Comparison of ENCODE assay signal across 8 mouse cellular contexts in genomic region chr12:9574244-9574871, GRCm38 (mm10). TPM values are rescaled to one million over a fixed set of nuclear protein-coding genes. Genes with fewer than 3 reads are reported as not detected.
DNase-seq lines count a peak whose midpoint lies in the region; ATAC-seq and TF ChIP-seq lines count a peak whose summit lies in the region.

No protein-coding gene starts in this region.

- intact Hi-C loops in left cerebral cortex, postnatal 14 days (cut with DNase I) = no loop called here

- peak; percentile 88 for TF ChIP-seq POLR2A in embryonic fibroblast, embryonic 13.5 days (IDR thresholded peaks at IDR 0.05; ENCODE audit: low read depth, low read length)

- WGBS in heart, postnatal 0 days = under 1% methylated on average over 38 of the region's 38 CpGs
- WGBS in midbrain, embryonic 10.5 days = under 1% methylated on average over 38 of the region's 38 CpGs

- no peaks in the 10 kb centered on the region for H3K9me3 ChIP-seq in heart, postnatal 0 days (replicated peaks; ENCODE audit: control insufficient read depth, low read length)
- no peaks in the 10 kb centered on the region for H3K9me3 ChIP-seq in midbrain, embryonic 10.5 days (replicated peaks)

- peak; percentile 56 for DNase-seq in ZHBTc4 (ENCODE audit: low read depth, low spot score)
- no peak for DNase-seq in heart, postnatal 0 days (ENCODE audit: low spot score)
- peak; percentile 51 for DNase-seq in kidney, postnatal 14 days
- peak; percentile 77 for DNase-seq in midbrain, embryonic 10.5 days (ENCODE audit: low spot score)
- no peak for DNase-seq in frontal cortex, postnatal 25 days (ENCODE audit: low spot score in 2 of 2)
- no peak for DNase-seq in left cerebral cortex, postnatal 14 days (ENCODE audit: low spot score in 2 of 2)

- peaks cover 92% of the 10 kb centered on the region for H3K27me3 ChIP-seq in heart, postnatal 0 days (ENCODE audit: control insufficient read depth, insufficient read depth, low read length)
- peaks cover 98% of the 10 kb centered on the region for H3K27me3 ChIP-seq in midbrain, embryonic 10.5 days (ENCODE audit: low read depth, poor library complexity, severe bottlenecking)

- H3K9ac ChIP-seq in heart, postnatal 0 days (replicated peaks; ENCODE audit: low read depth, low read length) = peak overlapping the region; percentile 40

- H3K4me1 ChIP-seq in embryonic fibroblast, embryonic 13.5 days (ENCODE audit: control insufficient read depth, insufficient read depth, low read length) = peaks cover 7% of the 10 kb centered on the region; the same call in 1 of the 2 replicates
- H3K4me1 ChIP-seq in heart, postnatal 0 days (ENCODE audit: control insufficient read depth, insufficient read depth) = no peaks in the 10 kb centered on the region
- H3K4me1 ChIP-seq in midbrain, embryonic 10.5 days = peaks cover 20% of the 10 kb centered on the region

- no peak for TF ChIP-seq CTCF in embryonic fibroblast, embryonic 13.5 days (IDR thresholded peaks at IDR 0.05; ENCODE audit: borderline replicate concordance, insufficient read depth, low read length)
- 0 out of 2 replicates have a peak, but pooled peaks have one; percentile 3 for TF ChIP-seq CTCF in heart, postnatal 0 days (IDR thresholded peaks at IDR 0.05; ENCODE audit: low read depth)

- peak overlapping the region; percentile 74 for H3K4me2 ChIP-seq in heart, postnatal 0 days (ENCODE audit: low read depth, low read length)

- peak overlapping the region; percentile 67 for H3K4me3 ChIP-seq in embryonic fibroblast, embryonic 13.5 days (ENCODE audit: insufficient read depth, low read length)
- H3K4me3 ChIP-seq in heart, postnatal 0 days (ENCODE audit: low read depth, low read length) = peak overlapping the region; percentile 53
- peak overlapping the region; percentile 55 for H3K4me3 ChIP-seq in midbrain, embryonic 10.5 days

- peak; percentile 50; the same call in 1 of the 2 replicates for ATAC-seq in heart, postnatal 0 days (ENCODE audit: insufficient read depth, low read depth)
- no peak for ATAC-seq in cerebellum, adult (ENCODE audit: insufficient number of reproducible peaks, low FRiP score, low TSS enrichment)

- peak overlapping the region; percentile 48 for H3K27ac ChIP-seq in embryonic fibroblast, embryonic 13.5 days (ENCODE audit: insufficient read depth, low read length)
- peak overlapping the region; percentile 23; the same call in 1 of the 2 replicates for H3K27ac ChIP-seq in heart, postnatal 0 days (ENCODE audit: low read depth)
- no peak overlapping the region for H3K27ac ChIP-seq in midbrain, embryonic 10.5 days (replicated peaks)

- no peak for TF ChIP-seq EP300 in heart, postnatal 0 days (IDR thresholded peaks at IDR 0.05; ENCODE audit: low read depth)

- H3K36me3 ChIP-seq in heart, postnatal 0 days (replicated peaks; ENCODE audit: control insufficient read depth, insufficient read depth, low read length) = no peaks in the 10 kb centered on the region
- H3K36me3 ChIP-seq in midbrain, embryonic 10.5 days = no peaks in the 10 kb centered on the region

RNA-seq across cellular contexts. Expression of gene Osr1, which starts 4.4 kb away (rescaled TPM):
- 27.0 and 44.7 TPM in 2 replicates for polyA plus RNA-seq in embryonic fibroblast, embryonic 13.5 days (2011; ENCODE audit: insufficient read length, low read depth, missing spikeins)
- total RNA-seq in heart, postnatal 0 days (2014; rRNA removed; ENCODE audit: low replicate concordance) = 18.7 and 28.1 TPM in 2 replicates
- 3.1 and 5.1 TPM in 2 replicates for polyA plus RNA-seq in heart, postnatal 0 days (2015; fragmentation: Nextera tagmentation; extraction: Ambion mirVana)
- 5.4 and 13.1 TPM in 2 replicates for polyA plus RNA-seq in midbrain, embryonic 10.5 days (2016; fragmentation: Nextera tagmentation; extraction: Ambion mirVana)
- 1 to 10 TPM; 3.6 to 4.8 TPM for total RNA-seq in left cerebral cortex, postnatal 14 days (2021)

Comparison
In these comparisons a context has a peak if more than half of its experiments do, and no peak if none do; other contexts are left out.
1. DNase-seq: peak in ZHBTc4 (single experiment), kidney, postnatal 14 days (single experiment) and midbrain, embryonic 10.5 days (single experiment); none in heart, postnatal 0 days (single experiment), frontal cortex, postnatal 25 days (0 of 2) and left cerebral cortex, postnatal 14 days (0 of 2).
2. Peak in every context shown above with its lines, with median percentiles within 50 percentile points of each other: H3K4me3 ChIP-seq.